Mouse (Mus musculus) cortical plate, adult 2 months (tissue): Measurements from ENCODE around the gene Ttll12. TPM values are rescaled to one million over a fixed set of nuclear protein-coding genes. Genes with fewer than 3 reads are reported as not detected.

Experiments used
- H3K27ac ChIP-seq: fragments of 200-500 bp; 2 replicates; pipeline ENCODE4 v1.5.1; 2012; ENCODE audit warnings: low read length, control low read depth, inconsistent platforms; ENCODE audit not compliant: insufficient read depth
- H3K4me1 ChIP-seq: fragments of 200-500 bp; 2 replicates; pipeline ENCODE4 v1.6.1; 2011; ENCODE audit warnings: low read length; ENCODE audit not compliant: control insufficient read depth, insufficient read depth
- H3K4me3 ChIP-seq: fragments of 200-500 bp; 2 replicates; pipeline ENCODE4 v1.5.1; 2011; ENCODE audit warnings: mild to moderate bottlenecking, low read length, control low read depth; ENCODE audit not compliant: insufficient read depth
- CTCF ChIP-seq: fragments of 200-500 bp; IDR thresholded peaks from 2 replicates; pipeline ENCODE4 v1.5.1; 2011; ENCODE audit warnings: mild to moderate bottlenecking, control low read depth, low read length; ENCODE audit not compliant: insufficient read depth; ENCODE audit errors: extremely low read depth
- POLR2A ChIP-seq: fragments of 200-500 bp; IDR thresholded peaks from 2 replicates; pipeline ENCODE4 v1.6.1; 2011; ENCODE audit warnings: mild to moderate bottlenecking, low read length, control low read depth; ENCODE audit not compliant: insufficient read depth; ENCODE audit errors: extremely low read depth
- polyA plus RNA-seq: library from polyadenylated mRNA; depleted of rRNA; stranded (reverse); fragments of >200 nt; gene quantifications from 2 replicates; pipeline ENCODE4 v1.2.3, GENCODE M21; 2012

The Ttll12 gene
- polyA plus RNA-seq, 1 experiment, result 13.5 TPM

DNA sequence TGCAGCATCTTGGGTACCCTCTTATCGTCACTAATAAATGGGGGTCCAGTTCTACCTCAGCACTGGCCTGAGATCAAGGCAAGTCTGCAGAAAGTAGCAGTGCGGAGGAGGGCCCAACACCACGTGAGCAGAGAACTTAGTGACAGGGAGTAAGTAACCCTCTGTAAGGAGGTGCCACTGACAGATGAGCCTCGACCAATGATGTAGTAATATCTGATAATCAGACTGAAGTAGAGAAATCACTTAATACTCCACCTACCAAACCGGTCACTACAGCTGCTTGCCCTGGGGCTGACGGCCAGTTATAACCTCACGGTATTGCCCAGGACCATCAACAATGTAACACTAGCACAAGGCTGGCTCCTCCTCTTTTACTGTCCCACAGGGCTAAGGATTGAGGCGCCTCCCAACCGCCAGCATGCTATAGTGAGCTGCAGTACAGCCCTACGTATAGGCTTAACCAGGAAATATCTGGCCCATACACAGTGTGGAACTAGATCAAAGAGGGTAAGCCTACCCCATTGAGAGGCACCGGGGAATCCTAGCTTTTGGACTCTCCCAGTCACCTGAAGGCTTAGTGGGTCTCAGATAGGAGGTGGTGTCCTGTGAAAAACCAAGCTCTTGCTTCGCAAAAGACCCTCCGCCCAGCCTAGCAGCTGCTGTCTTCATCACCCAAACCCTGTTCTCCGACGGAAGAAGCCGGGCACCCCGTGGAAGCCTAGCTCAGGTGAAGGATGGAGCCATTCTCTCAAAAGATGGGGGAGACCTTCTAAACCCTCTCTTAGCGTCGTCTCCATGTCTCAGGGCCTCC is 1.1 kb downstream of the Ttll12 start:
- no peak overlapping the region for H3K27ac ChIP-seq
- TF ChIP-seq POLR2A (no peak), CTCF (no peak)
- peak overlapping the region; percentile 72 for H3K4me3 ChIP-seq
- 0 out of 2 replicates have a peak, but pooled peaks cover 2% of the 10 kb centered on the region for H3K4me1 ChIP-seq

DNA sequence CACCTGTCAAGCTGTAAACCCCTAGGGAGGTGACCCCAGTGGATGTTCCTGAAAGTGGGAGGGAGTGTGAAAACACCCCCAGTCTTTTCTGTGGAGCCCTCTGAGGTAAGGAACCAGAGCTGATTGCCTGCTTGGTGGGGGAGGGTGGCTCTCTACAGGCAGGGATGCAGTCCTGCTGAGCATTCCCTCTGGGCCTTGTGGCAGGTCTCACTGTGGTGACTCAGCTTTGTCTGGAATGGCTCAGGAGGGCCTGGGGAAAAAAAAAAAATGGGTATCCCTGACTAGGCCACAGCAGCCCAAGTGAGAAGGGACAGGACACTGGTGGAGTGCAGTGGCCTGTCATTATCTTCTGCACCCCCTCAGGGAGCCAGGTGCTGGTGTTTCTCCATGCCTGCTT is 1.8 kb downstream of the Ttll12 start:
- TF ChIP-seq POLR2A, result no peak
- no peak for TF ChIP-seq CTCF
- Histone ChIP-seq H3K4me1 (0 out of 2 replicates have a peak, but pooled peaks cover 2% of the 10 kb centered on the region), H3K27ac (no peak overlapping the region), H3K4me3 (no peak overlapping the region; the same call in 1 of the 2 replicates)

DNA sequence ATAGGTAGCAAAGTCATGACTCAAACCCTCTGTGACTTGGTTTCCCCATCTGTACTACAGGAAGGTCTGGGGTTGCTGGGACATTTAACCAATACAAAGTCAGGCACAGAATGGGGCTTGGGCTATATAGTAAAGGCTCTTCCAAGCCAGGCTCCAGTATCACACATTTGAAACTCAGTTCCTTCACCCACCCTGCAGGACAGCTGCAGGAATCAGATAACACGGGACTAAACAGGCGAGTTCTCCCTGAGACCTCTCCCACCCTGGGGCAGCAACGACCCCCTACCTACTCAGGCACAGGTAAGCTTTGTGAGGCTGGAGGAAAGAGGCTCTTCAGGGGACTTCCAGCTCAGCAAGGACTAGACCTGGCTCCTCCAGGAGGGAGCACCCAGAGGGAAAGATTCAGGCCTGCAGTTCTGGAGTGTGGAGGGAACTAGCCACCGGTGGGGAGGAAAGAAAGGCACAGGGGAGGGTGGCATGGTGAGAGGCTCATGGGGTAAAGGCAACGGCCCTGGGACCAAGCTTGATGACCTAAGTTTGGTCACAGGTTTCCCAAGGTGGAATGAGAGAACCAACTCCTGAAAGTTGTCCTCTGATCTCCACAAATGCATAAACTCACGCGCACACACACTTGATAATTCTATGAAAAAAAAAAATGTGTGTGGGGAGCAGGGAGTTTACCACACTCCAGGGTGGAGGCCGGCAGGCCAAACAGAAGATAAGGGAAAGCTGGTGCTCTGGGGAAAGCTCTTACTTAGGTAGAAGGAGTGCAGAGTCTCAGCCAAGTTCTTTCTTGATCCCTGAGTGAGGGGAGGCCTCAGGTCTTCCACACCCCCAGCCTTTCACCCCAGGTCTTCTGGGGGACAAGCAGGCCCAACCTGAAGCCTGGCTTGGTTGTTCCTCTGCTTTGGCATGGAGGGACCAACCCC is 2.4 kb downstream of the Ttll12 start:
- no peak overlapping the region; the same call in 1 of the 2 replicates for H3K4me3 ChIP-seq
- H3K27ac ChIP-seq, result no peak overlapping the region
- TF ChIP-seq CTCF, result no peak
- no peak for TF ChIP-seq POLR2A
- 0 out of 2 replicates have a peak, but pooled peaks cover 2% of the 10 kb centered on the region for H3K4me1 ChIP-seq

DNA sequence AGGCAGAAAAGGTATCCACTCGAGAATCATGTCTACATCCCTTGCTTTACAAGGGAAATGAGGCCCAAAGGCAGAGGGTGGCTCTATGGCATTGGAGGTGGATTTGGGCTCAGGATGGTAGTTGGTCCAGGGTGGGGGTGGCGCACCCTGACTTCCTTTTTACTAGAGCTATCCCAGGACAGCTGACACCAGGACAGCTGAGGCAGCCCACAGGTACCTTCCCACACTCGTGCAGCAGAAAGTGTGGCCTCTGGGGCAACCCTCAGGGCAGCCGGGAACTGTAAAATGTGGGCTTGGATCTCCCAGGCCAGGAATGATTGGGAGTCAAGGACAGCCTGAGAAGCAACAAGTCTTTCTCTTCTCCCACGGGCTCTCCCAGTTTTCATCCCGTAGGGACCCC is 3.2 kb downstream of the Ttll12 start:
- H3K4me1 ChIP-seq, result 0 out of 2 replicates have a peak, but pooled peaks cover 2% of the 10 kb centered on the region
- TF ChIP-seq POLR2A, result no peak
- no peak for TF ChIP-seq CTCF
- no peak overlapping the region for H3K27ac ChIP-seq
- H3K4me3 ChIP-seq, result no peak overlapping the region

DNA sequence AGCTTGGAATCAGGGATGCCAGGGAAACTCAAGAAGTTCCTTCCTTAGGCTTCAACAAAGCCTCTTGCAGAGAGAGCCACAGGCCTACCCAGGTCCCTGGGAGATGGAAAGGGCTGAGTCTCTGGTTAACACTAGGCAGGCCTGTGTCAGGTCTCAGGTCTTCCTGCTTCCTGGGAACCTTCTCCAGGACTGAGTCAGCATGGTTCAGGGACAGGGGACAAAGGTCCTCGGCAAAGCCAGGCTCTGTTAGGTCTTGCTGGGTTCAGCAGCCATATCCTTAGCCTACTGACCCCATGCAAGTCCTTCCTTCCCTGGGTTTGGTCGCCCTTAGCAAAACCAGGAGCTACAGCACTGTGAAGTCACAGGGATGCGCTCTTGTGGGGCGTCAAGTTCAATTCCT is 4.1 kb downstream of the Ttll12 start:
- no peak for TF ChIP-seq POLR2A
- TF ChIP-seq CTCF, result no peak
- H3K27ac ChIP-seq, result no peak overlapping the region
- no peak overlapping the region for H3K4me3 ChIP-seq
- H3K4me1 ChIP-seq, result 0 out of 2 replicates have a peak, but pooled peaks cover 2% of the 10 kb centered on the region

DNA sequence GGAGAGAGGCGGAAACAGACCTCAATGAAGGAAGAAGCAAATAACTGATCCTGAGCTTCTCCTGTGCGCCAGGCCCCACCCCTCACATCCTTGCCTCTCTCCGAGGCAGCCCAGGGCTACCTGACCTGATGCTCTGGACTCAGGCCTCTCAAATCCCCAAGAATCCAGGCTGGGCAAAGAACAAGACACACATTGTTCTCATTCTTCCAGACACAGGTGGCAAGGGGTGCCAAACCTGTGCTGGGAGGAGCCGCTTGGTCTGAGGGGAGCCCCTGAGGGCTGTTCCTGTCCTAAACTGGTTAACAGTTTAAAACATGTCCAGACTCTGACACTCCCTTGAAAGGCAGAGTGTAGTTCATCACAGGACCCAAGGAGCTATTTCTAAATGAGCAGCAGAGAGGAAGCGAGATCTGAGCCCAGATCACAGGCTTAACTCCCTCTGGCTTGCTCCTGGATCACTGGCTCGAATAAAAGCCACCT is 10.2 kb downstream of the Ttll12 start:
- Histone ChIP-seq H3K27ac (no peak overlapping the region), H3K4me3 (no peak overlapping the region), H3K4me1 (no peaks in the 10 kb centered on the region)
- TF ChIP-seq CTCF (no peak), POLR2A (no peak)

DNA sequence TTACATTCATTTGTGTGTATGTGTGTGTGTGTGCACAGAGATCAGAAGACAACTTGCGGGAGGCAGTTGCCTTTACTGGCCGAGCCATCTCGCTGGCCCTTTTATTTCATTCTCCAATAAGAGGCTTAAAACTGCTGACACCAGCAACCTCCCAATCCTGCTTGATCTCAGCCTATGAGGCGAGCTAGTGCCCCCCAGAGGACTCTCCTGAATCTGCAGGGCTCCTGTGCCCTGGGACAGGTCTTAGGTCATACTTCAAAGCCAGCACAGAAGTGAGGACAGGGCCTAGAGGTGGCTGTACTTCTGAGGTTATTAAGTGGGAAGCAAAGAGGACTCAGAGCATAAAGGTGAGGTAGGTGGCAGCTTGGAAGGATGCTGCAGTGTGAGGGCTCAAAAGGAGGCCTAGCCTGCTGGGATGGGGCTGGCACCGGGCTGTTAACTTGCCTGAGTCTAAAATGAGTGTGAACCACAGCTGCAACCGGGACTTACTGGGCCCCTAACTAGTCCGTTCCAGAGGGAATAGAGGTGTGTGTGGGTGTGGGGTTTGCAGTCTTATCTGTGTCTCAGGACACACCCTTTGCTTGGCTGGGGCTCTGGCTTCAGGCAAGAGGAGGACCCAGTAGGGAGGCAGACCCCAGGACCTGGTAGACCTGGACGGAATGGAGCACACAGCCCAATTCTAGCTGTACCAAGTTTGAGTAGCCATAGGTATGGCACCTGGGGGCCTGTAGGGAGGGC is 11.4 kb downstream of the Ttll12 start:
- Histone ChIP-seq H3K4me1 (no peaks in the 10 kb centered on the region), H3K4me3 (no peak overlapping the region), H3K27ac (no peak overlapping the region)
- TF ChIP-seq CTCF (peak; percentile 44), POLR2A (no peak)

DNA sequence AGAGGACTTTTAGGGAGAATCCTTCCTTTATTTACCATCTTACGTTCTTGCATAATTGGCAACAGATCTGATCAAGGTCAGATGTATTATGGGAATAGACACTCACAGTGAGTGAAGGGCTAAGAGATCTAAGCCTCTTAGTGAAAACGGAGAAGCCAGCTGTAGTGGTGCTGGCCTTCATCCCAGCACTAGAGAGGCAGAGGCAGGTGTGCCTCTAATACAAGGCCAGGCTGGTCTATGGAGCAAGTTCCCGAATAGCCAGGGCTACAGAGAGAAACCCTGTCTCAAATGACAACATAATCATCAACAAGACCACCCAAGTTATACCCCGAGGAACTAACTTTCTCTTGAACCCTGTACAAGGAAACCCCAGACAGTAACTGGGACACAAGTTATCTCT is 12.0 kb downstream of the Ttll12 start:
- Histone ChIP-seq H3K27ac (no peak overlapping the region), H3K4me1 (no peaks in the 10 kb centered on the region), H3K4me3 (no peak overlapping the region)
- TF ChIP-seq CTCF (no peak), POLR2A (no peak)

DNA sequence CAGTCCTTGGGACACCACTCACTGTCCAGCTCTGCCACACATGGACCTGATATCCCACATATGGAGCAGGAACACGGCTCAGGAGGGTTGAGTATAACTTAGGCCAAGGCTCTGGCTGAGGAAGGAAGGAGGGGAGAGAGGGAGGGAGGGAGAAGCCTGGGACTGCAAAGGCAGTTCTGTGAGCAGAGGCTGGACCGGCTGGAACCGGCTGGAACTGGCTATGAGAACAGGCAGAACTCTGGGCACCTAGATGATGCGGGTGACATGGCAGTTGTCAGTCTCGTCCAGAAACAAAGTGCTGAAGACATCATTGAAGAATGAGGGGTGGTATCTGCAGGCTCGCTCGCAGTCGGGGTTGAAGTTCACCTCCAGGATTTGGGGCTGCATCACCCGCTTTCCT is 18.3 kb downstream of the Ttll12 start:
- no peak overlapping the region for H3K27ac ChIP-seq
- TF ChIP-seq CTCF, result no peak
- no peak for TF ChIP-seq POLR2A
- no peaks in the 10 kb centered on the region for H3K4me1 ChIP-seq
- H3K4me3 ChIP-seq, result no peak overlapping the region
